Mouse (Mus musculus) C2C12 (cell line): ENCODE results near the gene Bfsp2.

ENCODE experiments used
- CEBPB ChIP-seq: IDR thresholded peaks from one replicate; pipeline ENCODE4 v1.6.1; 2011; ENCODE audit warnings: low read depth, mild to moderate bottlenecking, control low read depth, moderate library complexity
- CTCF ChIP-seq: IDR thresholded peaks from one replicate; pipeline ENCODE4 v1.5.1; 2011; ENCODE audit not compliant: control insufficient read depth, insufficient read depth, insufficient read length
- MAX ChIP-seq: IDR thresholded peaks from one replicate; pipeline ENCODE4 v1.6.1; 2011; ENCODE audit warnings: mild to moderate bottlenecking, control low read depth
- MYOD1 ChIP-seq: IDR thresholded peaks from one replicate; pipeline ENCODE4 v1.6.1; 2011; ENCODE audit warnings: low read depth; ENCODE audit not compliant: control insufficient read depth, insufficient read length
- MYOG ChIP-seq: IDR thresholded peaks from one replicate; pipeline ENCODE4 v1.6.1; 2011; ENCODE audit not compliant: control insufficient read depth, insufficient read length; ENCODE audit errors: extremely low read depth
- USF1 ChIP-seq: IDR thresholded peaks from one replicate; pipeline ENCODE4 v1.6.1; 2011; ENCODE audit warnings: low read depth, mild to moderate bottlenecking, control low read depth, moderate library complexity

DNA sequence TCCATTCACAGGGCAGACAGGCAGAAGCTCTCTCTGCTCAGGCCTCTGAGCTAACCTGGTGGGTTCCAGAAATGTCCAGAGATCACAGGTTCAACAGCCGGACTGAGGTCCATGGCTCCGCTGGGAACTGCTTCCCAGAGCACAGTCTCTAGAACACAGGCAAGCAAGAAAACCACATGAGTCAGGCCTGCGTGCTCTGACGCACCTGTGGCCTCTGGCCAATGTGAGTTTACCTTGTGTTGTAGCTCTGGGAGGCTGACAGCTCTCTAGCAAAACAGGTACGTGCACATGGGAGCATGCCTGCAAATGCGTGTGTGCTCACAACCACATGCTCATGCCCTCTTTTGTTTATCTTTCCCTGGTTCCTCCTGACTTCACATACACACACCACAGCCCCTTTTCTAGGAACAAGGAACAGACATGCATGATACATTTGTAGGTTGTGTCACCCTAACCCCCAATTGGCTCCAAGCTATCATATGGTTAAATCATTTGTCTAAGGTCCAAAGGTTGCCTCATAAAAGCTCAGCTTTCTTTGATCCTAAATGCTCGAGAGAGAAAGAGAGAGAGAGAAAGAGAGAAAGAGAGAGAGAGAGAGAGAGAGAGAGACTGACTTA lies 26.9 kb upstream of the Bfsp2 start:
- TF ChIP-seq MYOG (no peak), CTCF (no peak), MAX (no peak), USF1 (no peak), MYOD1 (no peak), CEBPB (no peak)
